Mouse (Mus musculus) lung, adult 2 months (tissue): ENCODE measurements around the gene Cyp2c23.

ENCODE experiments used
- CTCF ChIP-seq: fragments of 200-500 bp; IDR thresholded peaks from 2 replicates; pipeline ENCODE4 v1.5.1; 2011; ENCODE audit warnings: mild to moderate bottlenecking, low read length, control low read depth; ENCODE audit not compliant: insufficient read depth
- POLR2A ChIP-seq: fragments of 200-500 bp; IDR thresholded peaks from 2 replicates; pipeline ENCODE4 v1.6.1; 2011; ENCODE audit warnings: low read depth, mild to moderate bottlenecking, control low read depth, low read length, borderline replicate concordance; ENCODE audit errors: extremely low read depth

DNA sequence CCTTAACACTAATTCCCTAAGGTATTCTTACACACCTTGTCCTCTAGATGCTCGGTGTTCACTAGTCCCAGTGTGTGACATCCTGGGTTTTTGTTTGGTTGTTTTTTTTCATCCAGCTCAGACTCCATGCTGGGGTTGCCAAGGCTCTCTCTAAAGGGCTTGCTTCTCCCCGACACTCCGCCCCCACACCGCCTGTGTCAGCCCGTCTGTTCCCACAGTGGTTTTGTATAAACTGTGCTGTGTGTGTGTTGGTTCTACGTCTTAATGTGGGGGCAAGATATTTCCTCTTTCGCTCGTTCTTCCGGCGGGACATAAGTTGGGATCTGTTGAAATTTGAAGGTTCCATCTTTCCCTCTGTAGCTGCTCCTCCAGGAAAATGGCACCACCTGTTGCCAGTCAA lies 30.9 kb downstream of the Cyp2c23 start:
- TF ChIP-seq CTCF (no peak), POLR2A (no peak)
